10 mouse cellular contexts compared by ENCODE assay signal in genomic region chr14:57057204-57057562, GRCm38 (mm10). TPM values are rescaled to one million over a fixed set of nuclear protein-coding genes. Genes with fewer than 3 reads are reported as not detected.
A peak's percentile ranks its signal among the peaks of the same experiment; 100 is the strongest.
DNase-seq lines count a peak whose midpoint lies in the region; ATAC-seq lines count a peak whose summit lies in the region.
"Had no signal": no experiment of that assay in that cellular context is flagged by ENCODE, and none has a peak within 500 bp of the region (broad histone marks: within the 10 kb centered on the region; RNA-seq: fewer than 3 reads in every experiment).

No protein-coding gene starts in this region.

- intact Hi-C loops in heart, postnatal 10 days (cut with DNase I) = no loop called here

- peak overlapping the region; percentile 80 for H3K4me2 ChIP-seq in heart, embryonic 12.5 days
- H3K4me2 ChIP-seq in hindbrain, embryonic 14.5 days (replicated peaks) = peak overlapping the region; percentile 80
- peak overlapping the region; percentile 76 for H3K4me2 ChIP-seq in midbrain, embryonic 14.5 days (ENCODE audit: low read length)

- H3K27me3 ChIP-seq in heart, embryonic 12.5 days (replicated peaks) = peaks cover 50% of the 10 kb centered on the region
- H3K27me3 ChIP-seq in hindbrain, embryonic 14.5 days (ENCODE audit: control insufficient read depth, insufficient read depth, low read length) = peaks cover 56% of the 10 kb centered on the region
- H3K27me3 ChIP-seq in midbrain, embryonic 14.5 days (ENCODE audit: control insufficient read depth, insufficient read depth, low read length) = peaks cover 41% of the 10 kb centered on the region

- peak overlapping the region; percentile 70 for H3K4me3 ChIP-seq in heart, embryonic 12.5 days
- peak overlapping the region; percentile 43 for H3K4me3 ChIP-seq in hindbrain, embryonic 14.5 days (replicated peaks; ENCODE audit: low read length)
- H3K4me3 ChIP-seq in midbrain, embryonic 14.5 days (replicated peaks; ENCODE audit: low read depth, low read length) = peak overlapping the region; percentile 43

- peak overlapping the region; percentile 63 for H3K9ac ChIP-seq in heart, embryonic 12.5 days
- H3K9ac ChIP-seq in hindbrain, embryonic 14.5 days = peak overlapping the region; percentile 11; the same call in 1 of the 2 replicates
- H3K9ac ChIP-seq in midbrain, embryonic 14.5 days (replicated peaks; ENCODE audit: low read length) = peak overlapping the region; percentile 36; the same call in 1 of the 2 replicates

- H3K27ac ChIP-seq in heart, embryonic 12.5 days (ENCODE audit: poor library complexity, severe bottlenecking) = no peak overlapping the region
- H3K27ac ChIP-seq in hindbrain, embryonic 14.5 days = no peak overlapping the region
- H3K27ac ChIP-seq in midbrain, embryonic 14.5 days (replicated peaks; ENCODE audit: low read depth, low read length) = no peak overlapping the region

- 4% methylated on average over 19 of the region's 19 CpGs for WGBS in heart, embryonic 12.5 days
- WGBS in hindbrain, embryonic 14.5 days = 2% methylated on average over 17 of the region's 19 CpGs
- WGBS in midbrain, embryonic 14.5 days = 3% methylated on average over 19 of the region's 19 CpGs

- peaks cover 6% of the 10 kb centered on the region for H3K4me1 ChIP-seq in heart, embryonic 12.5 days (replicated peaks)
- 0 out of 2 replicates have a peak, but pooled peaks cover 6% of the 10 kb centered on the region for H3K4me1 ChIP-seq in hindbrain, embryonic 14.5 days (replicated peaks; ENCODE audit: control insufficient read depth, insufficient read depth, low read length)
- H3K4me1 ChIP-seq in midbrain, embryonic 14.5 days (ENCODE audit: control insufficient read depth, insufficient read depth, low read length) = peaks cover 7% of the 10 kb centered on the region; the same call in 1 of the 2 replicates

- H3K36me3 ChIP-seq in heart, embryonic 12.5 days = no peaks in the 10 kb centered on the region
- no peaks in the 10 kb centered on the region for H3K36me3 ChIP-seq in hindbrain, embryonic 14.5 days (replicated peaks; ENCODE audit: control insufficient read depth, insufficient read depth)
- no peaks in the 10 kb centered on the region for H3K36me3 ChIP-seq in midbrain, embryonic 14.5 days (ENCODE audit: control insufficient read depth, insufficient read depth, low read length)

- ATAC-seq in heart, embryonic 12.5 days (ENCODE audit: insufficient number of reproducible peaks, low FRiP score) = no peak
- no peak for ATAC-seq in hindbrain, embryonic 14.5 days (ENCODE audit: low FRiP score)
- ATAC-seq in midbrain, embryonic 14.5 days (ENCODE audit: low FRiP score, low TSS enrichment) = no peak

- no peaks in the 10 kb centered on the region for H3K9me3 ChIP-seq in heart, embryonic 12.5 days (replicated peaks)
- no peaks in the 10 kb centered on the region for H3K9me3 ChIP-seq in hindbrain, embryonic 14.5 days (ENCODE audit: control insufficient read depth, low read length)
- no peaks in the 10 kb centered on the region for H3K9me3 ChIP-seq in midbrain, embryonic 14.5 days (ENCODE audit: control insufficient read depth, low read length)

- DNase-seq in heart, postnatal 10 days = no peak
- peak; percentile 46 for DNase-seq in ZHBTc4 (ENCODE audit: low read depth, low spot score)
- DNase-seq in hindbrain, embryonic 14.5 days (ENCODE audit: low spot score) = no peak
- DNase-seq in midbrain, embryonic 14.5 days = no peak
- DNase-seq in right cerebral cortex, adult 18-20 months = no peak
- no peak for DNase-seq in urinary bladder, postnatal 36 days (ENCODE audit: low spot score in 2 of 2)
- DNase-seq in layer of hippocampus, postnatal 14 days (ENCODE audit: low spot score in 2 of 2) = no peak

RNA-seq across cellular contexts. Expression of gene Gja3, which starts 0.7 kb away (rescaled TPM):
- 13.3 and 15.3 TPM in 2 replicates for polyA plus RNA-seq in heart, embryonic 12.5 days (2016; fragmentation: Nextera tagmentation; extraction: Ambion mirVana)
- 10 to 100 TPM; 25.4 to 27.5 TPM for total RNA-seq in heart, postnatal 10 days (2021)
- polyA plus RNA-seq in hindbrain, embryonic 14.5 days (2014; fragmentation: Nextera tagmentation; extraction: Ambion mirVana) = 0.70 and 1.3 TPM in 2 replicates
- not detected in 2 replicates for polyA plus RNA-seq in midbrain, embryonic 14.5 days (2014; fragmentation: Nextera tagmentation; extraction: Ambion mirVana)
- total RNA-seq in layer of hippocampus, postnatal 14 days (2021) = under 1 TPM; 0.78 to 0.79 TPM

RNA-seq across cellular contexts. Expression of gene Gjb2, which starts 47.3 kb away (rescaled TPM):
- polyA plus RNA-seq in heart, embryonic 12.5 days (2016; fragmentation: Nextera tagmentation; extraction: Ambion mirVana) = 0.63 and 0.77 TPM in 2 replicates
- under 1 TPM; 0.10 TPM for total RNA-seq in heart, postnatal 10 days (2021)
- 22.1 and 25.4 TPM in 2 replicates for polyA plus RNA-seq in hindbrain, embryonic 14.5 days (2014; fragmentation: Nextera tagmentation; extraction: Ambion mirVana)
- 11.2 TPM in 1 of 2 replicates, not detected in the other for polyA plus RNA-seq in midbrain, embryonic 14.5 days (2014; fragmentation: Nextera tagmentation; extraction: Ambion mirVana)
- total RNA-seq in layer of hippocampus, postnatal 14 days (2021) = 1 to 10 TPM; 9.2 to 9.5 TPM
- polyA plus RNA-seq: C2C12 had no signal

RNA-seq across cellular contexts. Expression of gene Gm4491, which starts 58.5 kb away (rescaled TPM):
- polyA plus RNA-seq in heart, embryonic 12.5 days (2016; fragmentation: Nextera tagmentation; extraction: Ambion mirVana) = not detected in 2 replicates
- not detected for total RNA-seq in heart, postnatal 10 days (2021)
- polyA plus RNA-seq in hindbrain, embryonic 14.5 days (2014; fragmentation: Nextera tagmentation; extraction: Ambion mirVana) = not detected in 2 replicates
- 0.22 TPM in 1 of 2 replicates, not detected in the other for polyA plus RNA-seq in midbrain, embryonic 14.5 days (2014; fragmentation: Nextera tagmentation; extraction: Ambion mirVana)
- total RNA-seq in layer of hippocampus, postnatal 14 days (2021) = under 1 TPM; 0.33 to 0.71 TPM
- polyA plus RNA-seq: C2C12; gonadal fat pad, adult 2 months had no signal

Comparison
In these comparisons a context has a peak if more than half of its experiments do, and no peak if none do; other contexts are left out.
1. H3K9ac ChIP-seq: peak in every context shown above with its lines; median percentile 63 in heart, embryonic 12.5 days; 36 in midbrain, embryonic 14.5 days; 11 in hindbrain, embryonic 14.5 days.